Mouse (Mus musculus) embryo, embryonic 10.5 days (tissue): ENCODE results near the gene Cdc25b.

Source experiments
- DNase-seq: peaks from one replicate; pipeline ENCODE4 v3.0.0-alpha.2; 2015; ENCODE audit warnings: low spot score

Cdc25b gene

GRCm38 (mm10) chr2:131160671-131161111 is 26.1 kb upstream of the Cdc25b start:
- peak; percentile 71 for DNase-seq

- no peak for DNase-seq
These were observed 22.8 kb upstream of the Cdc25b start for GRCm38 (mm10) chr2:131163924-131164323.

- no peak for DNase-seq
These were observed 20.6 kb upstream of the Cdc25b start for GRCm38 (mm10) chr2:131166172-131166571.

DNA sequence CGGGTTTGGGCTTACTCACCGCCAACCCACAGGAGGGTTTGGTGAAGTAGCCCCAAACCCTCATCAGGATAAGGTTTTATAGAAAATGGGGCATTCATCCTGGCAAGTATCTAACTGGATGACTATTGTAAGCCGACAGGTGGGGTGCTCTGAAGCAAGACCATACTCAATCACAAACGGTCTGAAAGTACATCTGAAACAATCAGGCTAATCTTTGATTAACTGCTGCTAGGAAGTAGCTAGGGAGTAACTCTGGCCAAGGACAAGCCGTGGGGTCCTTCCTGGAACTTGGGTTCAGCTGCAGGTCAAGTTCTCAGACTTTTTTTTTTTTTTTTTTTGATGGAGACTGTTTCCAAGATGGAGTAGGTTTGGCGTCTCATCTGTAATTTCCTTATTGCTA is 18.8 kb upstream of the Cdc25b start:
- no peak for DNase-seq

GRCm38 (mm10) chr2:131168914-131169313 is 17.8 kb upstream of the Cdc25b start:
- no peak for DNase-seq

DNA sequence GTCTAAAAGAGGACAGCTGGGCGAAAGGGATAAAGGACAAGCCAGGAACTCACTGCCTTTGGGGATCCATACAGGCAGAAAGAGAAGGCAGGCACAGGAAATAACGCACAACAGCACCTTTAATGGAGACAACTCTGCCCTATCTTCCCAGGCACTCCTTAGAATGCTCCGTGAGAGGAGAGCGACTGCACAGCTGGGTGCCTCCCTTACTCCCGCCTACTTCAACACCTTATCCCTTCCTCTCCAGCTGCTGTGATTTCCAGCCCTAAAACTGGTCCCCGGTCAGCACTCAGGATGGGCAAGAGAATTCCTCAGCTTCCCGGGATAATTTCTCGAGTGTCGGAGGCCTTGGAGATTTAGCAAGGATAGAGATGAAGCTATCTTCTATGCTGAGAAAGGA is 15.8 kb upstream of the Cdc25b start:
- DNase-seq, result no peak

DNA sequence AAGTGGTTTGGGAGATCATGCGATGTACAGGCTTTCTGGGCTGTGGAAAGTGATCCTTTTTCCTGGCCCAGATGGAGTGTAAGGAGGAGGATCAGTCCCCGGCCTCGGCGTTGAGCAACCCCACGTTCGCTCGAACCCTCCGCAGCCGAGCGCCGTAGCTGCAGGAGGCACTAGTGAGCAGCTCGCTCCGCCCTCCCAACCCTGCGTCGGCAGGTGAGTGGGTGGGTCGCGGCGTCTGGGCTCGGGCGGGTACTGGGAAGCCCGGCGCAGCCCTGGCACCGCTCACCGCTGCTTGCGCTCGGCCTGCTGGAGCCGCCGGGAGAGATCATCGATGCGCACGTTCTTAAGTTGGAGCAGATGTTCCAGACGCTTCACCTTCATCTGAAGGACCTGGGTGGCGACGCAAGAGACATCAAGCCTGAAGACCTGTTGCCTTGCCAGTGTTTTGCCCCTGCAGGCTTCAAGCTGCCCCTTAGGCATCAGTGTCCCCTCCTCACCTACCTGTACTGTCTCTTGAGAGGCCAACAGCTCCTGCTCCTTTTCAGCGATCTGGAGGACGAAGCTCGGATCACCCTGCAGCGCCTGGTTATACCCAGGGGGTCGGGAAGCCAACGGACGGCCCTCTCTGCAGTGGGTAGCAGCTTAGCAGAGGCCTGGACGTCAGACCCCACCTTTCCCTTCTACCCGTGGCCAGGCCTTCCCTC is 15.2 kb upstream of the Cdc25b start:
- no peak for DNase-seq

DNA sequence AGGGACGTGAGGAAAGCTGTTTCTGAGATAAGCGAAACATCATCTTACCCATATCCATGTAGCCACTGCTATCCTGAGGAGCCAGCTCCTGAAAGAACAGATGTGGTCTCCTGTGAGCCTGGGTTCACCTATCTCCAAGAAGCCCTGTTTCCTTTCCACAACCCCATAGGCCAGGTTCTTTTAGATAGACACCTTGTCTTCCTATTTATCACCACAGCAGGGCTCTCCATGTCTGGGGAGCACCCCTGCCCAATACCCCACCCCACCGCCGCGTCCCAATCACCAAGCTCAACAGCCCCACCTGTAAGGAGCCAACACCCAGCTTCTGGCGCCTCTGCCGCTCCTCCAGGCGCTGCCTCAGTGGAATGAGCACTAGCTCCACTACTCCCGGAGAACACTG is 14.4 kb upstream of the Cdc25b start:
- no peak for DNase-seq

GRCm38 (mm10) chr2:131174700-131175099 is 12.0 kb upstream of the Cdc25b start:
- peak; percentile 94 for DNase-seq

GRCm38 (mm10) chr2:131175286-131175944 is 11.3 kb upstream of the Cdc25b start:
- no peak for DNase-seq

DNA sequence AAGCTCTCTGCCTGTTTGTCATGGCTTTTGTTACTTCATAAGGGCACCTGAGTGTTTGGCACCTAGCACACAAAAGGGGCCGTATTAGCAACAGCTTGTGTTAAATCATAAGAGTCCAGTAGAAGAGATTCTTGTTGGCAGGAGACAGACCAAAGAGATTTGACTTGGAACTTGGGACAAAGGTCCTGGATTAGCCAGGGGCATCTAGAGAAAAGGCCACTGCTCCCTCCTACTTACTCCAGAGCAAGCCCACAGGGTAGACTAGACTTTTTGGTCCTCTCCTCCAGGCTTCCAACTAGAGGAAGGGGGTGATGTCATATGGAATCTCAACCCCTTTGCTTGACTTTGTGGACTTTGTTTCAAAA is 10.8 kb upstream of the Cdc25b start:
- no peak for DNase-seq

GRCm38 (mm10) chr2:131176491-131176890 is 10.3 kb upstream of the Cdc25b start:
- no peak for DNase-seq

GRCm38 (mm10) chr2:131177932-131178331 is 8.8 kb upstream of the Cdc25b start:
- no peak for DNase-seq

DNA sequence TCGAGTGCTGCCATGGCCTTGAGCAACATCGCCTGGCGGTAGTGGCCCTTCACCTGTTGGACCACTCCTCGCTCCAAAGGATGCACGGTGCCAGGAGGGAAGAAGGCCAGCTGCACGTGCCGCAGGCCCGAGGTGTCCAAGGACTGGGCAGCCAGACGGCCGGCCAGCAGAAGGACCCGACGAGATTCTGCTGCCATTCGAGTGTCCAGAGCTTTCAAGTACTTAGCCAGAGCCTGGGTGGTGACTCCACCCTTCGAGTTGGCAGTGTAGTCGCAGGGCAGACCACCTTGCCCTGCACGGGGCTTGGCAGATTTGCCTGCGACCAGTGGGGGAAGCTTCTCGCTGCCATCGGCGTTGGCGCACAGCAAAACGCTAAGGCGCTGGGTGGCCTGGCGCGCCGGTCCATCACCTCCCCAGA is 7.9 kb upstream of the Cdc25b start:
- DNase-seq, result no peak

DNA sequence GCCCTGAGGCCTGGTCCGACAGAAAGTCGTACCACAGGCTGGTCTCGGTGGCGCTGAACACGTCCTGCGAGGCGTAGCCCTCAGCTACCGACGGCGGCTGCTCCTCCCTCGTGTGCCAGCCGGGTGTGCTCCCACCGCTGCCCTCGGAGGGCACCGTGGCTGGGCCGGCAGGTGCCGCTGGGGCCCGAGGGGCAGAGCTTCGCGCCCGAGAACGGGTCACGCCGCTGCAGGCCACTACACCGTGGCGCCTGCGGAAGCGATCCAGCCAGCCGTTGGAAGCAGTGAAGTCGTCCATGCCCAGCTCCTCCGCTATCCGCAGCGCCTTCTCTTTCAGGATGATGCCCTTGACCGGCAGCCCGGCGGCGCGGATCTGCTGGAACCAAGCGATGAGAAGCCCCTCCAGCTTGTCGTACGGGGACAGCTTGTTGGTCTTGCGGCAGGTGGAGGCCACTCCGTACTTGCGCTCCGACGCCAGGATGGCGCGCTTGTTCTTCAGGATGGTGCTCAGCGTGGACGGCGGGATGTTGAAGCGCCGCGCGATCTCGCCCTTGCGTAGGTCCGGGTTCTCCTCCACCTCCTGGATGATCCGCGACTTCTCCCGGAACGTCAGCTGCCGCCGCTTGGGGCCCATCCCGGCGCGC is 7.4 kb upstream of the Cdc25b start:
- DNase-seq, result peak; percentile 75

DNA sequence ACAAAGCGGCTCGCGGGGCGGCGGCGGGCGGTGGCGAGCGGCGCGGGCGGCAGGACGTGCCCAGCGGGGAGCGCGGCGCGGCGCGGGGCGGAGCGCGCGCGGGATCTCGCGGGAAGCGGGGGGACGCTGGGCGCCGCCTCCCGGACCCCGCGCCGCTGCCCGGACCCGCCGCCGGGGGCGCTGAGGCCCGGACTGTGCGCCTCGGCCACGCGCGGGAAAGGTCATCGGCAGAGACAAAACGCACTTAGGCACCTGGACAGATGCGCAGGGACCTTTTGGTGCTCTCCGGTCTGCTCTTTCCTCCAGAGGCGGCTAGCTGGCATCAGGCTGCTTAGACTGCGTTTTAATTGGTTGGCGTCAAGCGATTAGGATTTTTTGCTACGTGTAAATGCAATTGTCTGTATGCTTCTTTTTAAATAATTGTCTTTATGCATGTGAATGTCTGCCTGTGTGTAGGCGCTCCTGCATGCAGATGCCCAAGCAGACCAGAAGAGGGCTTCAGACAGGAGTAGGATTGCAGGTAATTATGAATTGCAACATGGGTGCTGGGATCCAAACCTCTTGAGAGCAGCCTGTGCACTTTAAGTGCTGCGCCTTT is 6.7 kb upstream of the Cdc25b start, which contains the start of gene Cenpb:
Gene Cenpb, minus strand, starts transcription at position 78 of the 598 bp plus-strand sequence.
- peak; percentile 91 for DNase-seq

DNA sequence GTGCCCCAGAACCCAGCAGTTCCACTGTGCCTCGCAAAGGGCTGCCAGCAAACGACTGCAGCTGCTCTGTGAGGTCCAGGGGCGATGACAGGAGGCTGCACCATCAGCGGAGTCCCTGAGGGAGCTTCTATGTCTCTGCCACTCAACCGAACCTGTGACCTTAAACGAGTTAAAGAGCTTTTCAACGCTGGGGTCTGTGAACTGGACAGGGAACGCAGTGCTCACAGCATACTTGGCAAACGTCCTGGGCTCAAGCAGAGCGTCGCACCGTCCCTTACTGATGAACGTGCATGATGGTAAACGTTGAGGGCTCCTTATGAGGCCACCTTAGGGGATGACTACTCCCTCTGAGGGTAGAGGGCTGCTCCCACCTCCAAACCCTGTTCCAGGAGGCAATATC is 406 bp upstream of the Cdc25b start:
- DNase-seq, result no peak

GRCm38 (mm10) chr2:131187602-131187922 is 813 bp downstream of the Cdc25b start:
- peak; percentile 42 for DNase-seq

DNA sequence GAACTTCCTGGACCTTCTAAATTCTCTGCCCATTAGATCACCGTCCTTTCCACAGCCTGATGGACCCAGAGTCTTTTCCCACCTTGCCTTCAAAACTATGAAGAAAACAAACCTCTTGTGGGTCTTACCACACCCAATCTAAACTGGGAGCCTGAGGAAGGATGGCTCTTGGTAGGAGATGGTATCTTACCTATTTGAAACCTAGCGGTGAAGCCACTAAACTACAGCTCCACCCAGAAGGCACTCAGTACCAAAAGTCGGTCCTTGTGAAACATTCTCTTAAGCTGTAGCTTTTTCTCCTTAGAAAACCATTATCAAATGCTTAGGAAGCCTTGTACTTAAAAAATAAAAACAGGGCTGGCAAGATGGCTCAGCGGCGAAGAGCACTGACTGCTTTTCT is 1.6 kb downstream of the Cdc25b start:
- no peak for DNase-seq

DNA sequence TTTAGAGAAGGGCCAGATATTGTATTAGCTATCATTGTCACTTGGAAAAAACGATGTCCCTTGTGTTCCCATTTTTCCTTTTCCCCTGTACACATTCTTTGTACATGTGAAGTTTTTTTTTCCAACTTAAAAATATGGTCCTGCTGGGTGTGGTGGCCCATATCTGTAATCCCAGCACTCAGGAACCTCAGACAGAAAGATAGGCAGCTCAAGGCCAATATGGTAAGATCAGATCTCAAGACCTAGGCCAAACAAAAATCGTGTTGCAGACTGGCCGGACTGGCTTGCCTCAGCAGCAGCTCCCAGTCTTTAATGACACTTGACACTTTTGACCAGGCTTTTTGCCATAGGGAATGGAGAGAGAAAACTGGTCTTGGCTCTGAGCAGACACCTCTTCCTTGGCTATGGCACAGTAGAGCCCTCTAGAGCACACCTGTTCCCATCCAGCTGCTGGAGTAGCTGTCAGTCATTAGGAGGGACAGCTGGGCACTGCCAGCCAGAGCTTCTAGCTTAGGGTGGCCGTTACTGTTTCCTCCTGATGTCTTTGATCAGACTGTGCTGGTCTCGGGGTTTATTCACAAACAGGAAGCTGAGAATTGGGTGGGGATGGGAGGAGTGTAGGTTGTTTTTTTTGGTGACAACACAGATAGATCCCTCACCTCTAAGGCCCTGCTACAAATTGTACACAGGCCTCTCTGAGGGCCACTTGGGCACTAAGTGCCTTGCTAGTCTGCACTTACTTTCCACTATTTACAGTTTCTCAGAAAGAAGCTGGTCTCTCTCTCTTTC is 3.0 kb downstream of the Cdc25b start:
- DNase-seq, result no peak

GRCm38 (mm10) chr2:131190344-131191004 is 3.7 kb downstream of the Cdc25b start:
- peak; percentile 86 for DNase-seq

DNA sequence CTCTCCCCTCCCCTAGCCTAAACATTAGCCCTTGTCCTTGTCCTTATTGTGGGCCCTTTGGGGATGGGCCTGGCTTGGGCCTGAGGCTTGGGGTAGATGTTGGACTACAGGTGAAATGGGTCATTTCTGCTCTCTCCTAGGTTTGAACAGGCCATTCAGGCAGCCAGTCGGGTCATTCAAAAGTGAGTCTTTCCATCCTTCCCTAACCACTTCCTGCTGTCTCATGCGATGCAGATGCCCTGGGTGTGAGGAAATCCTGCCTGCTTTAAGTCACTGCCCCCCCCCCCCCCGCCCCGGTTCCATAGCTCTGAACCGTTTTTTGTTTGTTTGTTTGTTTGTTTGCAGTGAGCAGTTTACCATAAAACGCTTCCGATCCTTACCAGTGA is 4.2 kb downstream of the Cdc25b start:
- DNase-seq, result no peak
